In genomic region chr8:103409121-103409551, GRCm38 (mm10) we compare ENCODE assay signal across 9 mouse cellular contexts.
DNase-seq lines count a peak whose midpoint lies in the region; ATAC-seq and TF ChIP-seq lines count a peak whose summit lies in the region.
"Had no signal": no experiment of that assay in that cellular context is flagged by ENCODE, and none has a peak within 500 bp of the region (broad histone marks: within the 10 kb centered on the region; RNA-seq: fewer than 3 reads in every experiment).

No protein-coding gene starts in this region.

- intact Hi-C loops in left cerebral cortex, adult 2 months (cut with DNase I), result no loop called here

- 58% methylated on average over 2 of the region's 2 CpGs for WGBS in hindbrain, embryonic 10.5 days
- WGBS in hindbrain, embryonic 16.5 days, result 70% methylated on average over 2 of the region's 2 CpGs

- no peak for ATAC-seq in hindbrain, embryonic 16.5 days

- H3K4me3 ChIP-seq in hindbrain, embryonic 10.5 days, result no peak overlapping the region
- no peak overlapping the region for H3K4me3 ChIP-seq in hindbrain, embryonic 16.5 days (ENCODE audit: low read length)
- H3K4me3 ChIP-seq in embryonic fibroblast, embryonic 13.5 days (ENCODE audit: insufficient read depth, low read length), result no peak overlapping the region
- H3K4me3 ChIP-seq in left cerebral cortex, adult 2 months, result no peak overlapping the region

- H3K27ac ChIP-seq in hindbrain, embryonic 10.5 days, result no peak overlapping the region
- no peak overlapping the region for H3K27ac ChIP-seq in hindbrain, embryonic 16.5 days (ENCODE audit: low read depth, low read length)
- peak overlapping the region; percentile 96 for H3K27ac ChIP-seq in embryonic fibroblast, embryonic 13.5 days (ENCODE audit: insufficient read depth, low read length)
- H3K27ac ChIP-seq in left cerebral cortex, adult 2 months, result no peak overlapping the region

- peak; percentile 51 for DNase-seq in hindbrain, embryonic 10.5 days (ENCODE audit: low spot score)
- DNase-seq in kidney, adult 9 months, result peak; percentile 37
- peak; percentile 56 for DNase-seq in lung, postnatal 36 days
- no peak for DNase-seq in left cerebral cortex, adult 2 months (ENCODE audit: extremely low spot score in 1 of 2, low spot score in 2 of 2)
- DNase-seq in thymus, postnatal 4 days, result no peak
- DNase-seq in thymus, adult 18-20 months, result no peak
- DNase-seq: left cerebral cortex, postnatal 4 days had no signal

- TF ChIP-seq CTCF in embryonic fibroblast, embryonic 13.5 days (IDR thresholded peaks at IDR 0.05; ENCODE audit: borderline replicate concordance, insufficient read depth, low read length), result no peak
- no peak for TF ChIP-seq CTCF in left cerebral cortex, adult 2 months (IDR thresholded peaks at IDR 0.05)

- H3K9ac ChIP-seq in hindbrain, embryonic 16.5 days (ENCODE audit: low read depth, low read length), result no peak overlapping the region

- H3K27me3 ChIP-seq in hindbrain, embryonic 10.5 days (ENCODE audit: insufficient read depth, poor library complexity, severe bottlenecking), result no peaks in the 10 kb centered on the region
- H3K27me3 ChIP-seq in hindbrain, embryonic 16.5 days (replicated peaks; ENCODE audit: control insufficient read depth, insufficient read depth, low read length), result no peaks in the 10 kb centered on the region

- H3K4me1 ChIP-seq in hindbrain, embryonic 10.5 days (replicated peaks), result peaks cover 6% of the 10 kb centered on the region
- H3K4me1 ChIP-seq in hindbrain, embryonic 16.5 days (ENCODE audit: control insufficient read depth, insufficient read depth, low read depth, low read length), result no peaks in the 10 kb centered on the region
- H3K4me1 ChIP-seq in embryonic fibroblast, embryonic 13.5 days (ENCODE audit: control insufficient read depth, insufficient read depth, low read length), result peaks cover 10% of the 10 kb centered on the region

- H3K9me3 ChIP-seq in hindbrain, embryonic 10.5 days, result no peaks in the 10 kb centered on the region
- no peaks in the 10 kb centered on the region for H3K9me3 ChIP-seq in hindbrain, embryonic 16.5 days (ENCODE audit: control insufficient read depth, low read length)

- no peaks in the 10 kb centered on the region for H3K36me3 ChIP-seq in hindbrain, embryonic 10.5 days
- H3K36me3 ChIP-seq in hindbrain, embryonic 16.5 days (ENCODE audit: control insufficient read depth, insufficient read depth, low read length), result no peaks in the 10 kb centered on the region

- no peak overlapping the region for H3K4me2 ChIP-seq in hindbrain, embryonic 16.5 days (ENCODE audit: low read length)

- 0 out of 2 replicates have a peak, but pooled peaks have one; percentile 9 for TF ChIP-seq POLR2A in embryonic fibroblast, embryonic 13.5 days (IDR thresholded peaks at IDR 0.05; ENCODE audit: low read depth, low read length)

Comparison
In these comparisons a context has a peak if more than half of its experiments do, and no peak if none do; other contexts are left out.
1. DNase-seq: peak in hindbrain, embryonic 10.5 days (single experiment), kidney, adult 9 months (single experiment) and lung, postnatal 36 days (single experiment); none in left cerebral cortex, adult 2 months (0 of 2), thymus, postnatal 4 days (single experiment) and thymus, adult 18-20 months (0 of 2).